Mouse (Mus musculus) Muller cell, postnatal 12 days (primary cell): ENCODE results near the gene Prkcd.
A peak's percentile ranks its signal among the peaks of the same experiment; 100 is the strongest.

ENCODE experiments used
- DNase-seq: peaks from one replicate; pipeline ENCODE4 v3.0.0-alpha.2; 2015; ENCODE audit errors: inconsistent ontology term

Prkcd gene

DNA sequence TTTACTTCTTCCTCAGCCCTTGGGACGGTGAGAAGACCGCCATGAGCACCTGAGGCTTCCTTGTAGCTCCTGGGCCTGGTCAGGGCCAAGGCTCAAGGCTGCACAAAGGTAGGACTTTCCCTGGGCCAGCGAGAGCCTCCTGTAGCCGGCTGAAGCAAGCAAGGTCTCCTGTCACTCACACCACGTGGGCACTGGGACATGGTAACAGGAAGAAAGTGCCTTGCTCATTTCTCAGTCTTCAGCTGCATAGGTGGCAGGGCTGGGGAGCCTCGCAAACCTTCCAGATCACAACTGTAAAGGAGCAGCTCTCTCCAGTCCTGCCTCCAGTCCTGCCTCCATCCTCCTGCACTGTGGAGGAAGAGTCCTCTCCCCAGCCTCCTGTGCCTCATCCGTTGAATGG lies 50.2 kb downstream of the Prkcd start:
- no peak for DNase-seq

DNA sequence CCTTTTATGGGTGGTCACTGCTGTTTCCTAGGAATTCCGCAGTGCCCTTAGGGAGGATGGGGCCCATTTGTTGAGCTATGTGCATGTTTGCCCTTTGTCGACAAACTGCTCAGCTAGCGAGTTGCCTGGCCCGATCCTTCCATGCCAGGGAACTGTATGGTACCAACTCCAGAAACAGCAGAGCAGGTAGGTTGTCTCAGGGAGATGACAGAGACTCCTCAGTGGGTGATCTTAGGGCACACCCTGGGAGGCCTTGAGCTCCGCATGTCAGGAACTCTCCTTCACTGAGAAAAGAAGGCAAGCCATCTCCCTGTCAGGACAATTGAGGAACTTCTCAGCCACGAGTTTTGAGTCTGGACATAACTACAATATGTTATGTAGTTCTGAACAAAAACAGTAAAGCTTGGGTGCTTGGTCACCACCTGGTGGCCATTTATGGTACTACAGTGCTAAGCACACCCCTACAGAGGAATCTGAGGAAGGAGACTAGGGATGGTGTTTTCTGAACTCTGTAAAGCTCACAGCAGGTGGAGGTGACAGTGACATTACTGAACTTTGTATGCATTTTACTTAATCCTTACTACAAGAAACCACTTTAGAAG lies 51.9 kb downstream of the Prkcd start:
- DNase-seq = peak; percentile 62

DNA sequence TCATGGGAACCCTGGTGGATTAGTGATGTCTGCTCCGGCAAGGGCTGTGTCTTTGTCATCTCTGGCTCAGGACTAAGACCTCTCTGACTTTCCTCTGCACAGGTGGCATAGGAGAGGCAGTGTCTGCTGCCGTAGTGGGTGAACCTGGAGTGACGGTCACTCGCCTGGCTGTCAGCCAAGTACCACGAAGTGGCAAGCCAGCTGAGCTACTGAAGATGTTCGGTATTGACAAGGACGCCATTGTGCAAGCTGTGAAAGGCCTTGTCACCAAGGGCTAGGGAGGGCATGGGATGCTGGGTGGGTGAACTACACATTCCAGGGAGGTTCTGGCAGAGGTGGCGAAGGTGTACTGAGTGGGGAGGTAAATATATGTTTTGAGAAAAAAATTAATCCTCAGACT lies 52.8 kb downstream of the Prkcd start:
- no peak for DNase-seq

- DNase-seq = no peak
Observed at GRCm38 (mm10) chr14:30572253-30572652, 53.8 kb downstream of the Prkcd start.

- peak; percentile 58 for DNase-seq
Observed at GRCm38 (mm10) chr14:30570303-30570702, 55.7 kb downstream of the Prkcd start.

- no peak for DNase-seq
Observed at GRCm38 (mm10) chr14:30568016-30568415, 58.0 kb downstream of the Prkcd start.

DNA sequence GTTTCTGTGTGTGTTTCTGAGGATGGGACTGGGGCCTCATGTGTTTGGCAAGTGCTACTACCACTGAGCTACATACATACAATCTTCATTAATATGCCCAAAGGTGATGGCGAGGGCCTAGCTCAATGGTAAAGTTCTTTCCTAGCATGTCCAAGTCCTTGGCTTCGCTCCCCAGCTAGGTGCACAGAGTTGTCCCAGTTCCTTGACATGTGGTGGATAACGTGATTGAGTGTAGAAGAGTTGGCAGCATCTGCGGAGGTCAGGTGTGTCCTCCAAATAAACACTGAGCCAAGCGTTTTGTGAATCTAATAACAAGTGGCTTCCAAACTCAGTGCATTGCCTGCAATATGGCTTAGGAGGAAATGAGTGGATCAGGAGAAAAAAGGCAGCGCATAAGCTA lies 59.7 kb downstream of the Prkcd start:
- DNase-seq = no peak

DNA sequence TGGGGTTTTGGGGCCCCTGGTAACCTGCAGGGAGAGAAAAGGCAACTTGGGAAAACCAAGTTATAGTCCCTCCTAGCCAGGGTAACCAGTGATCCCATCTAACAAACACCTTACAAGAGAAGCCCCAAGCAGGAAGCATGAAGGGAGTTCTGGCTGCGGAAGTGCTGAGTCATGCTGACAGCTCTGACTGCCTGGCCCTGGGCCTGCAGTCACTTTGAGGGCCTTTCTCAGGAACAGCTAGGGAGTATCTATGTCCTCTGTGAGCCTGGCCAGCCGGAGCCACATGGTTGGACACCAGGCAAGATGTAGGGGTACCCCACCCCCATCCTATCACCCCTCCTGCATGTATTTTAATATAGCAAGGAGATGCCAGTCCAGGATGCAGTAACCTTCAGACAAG lies 61.6 kb downstream of the Prkcd start:
- DNase-seq = peak; percentile 56

DNA sequence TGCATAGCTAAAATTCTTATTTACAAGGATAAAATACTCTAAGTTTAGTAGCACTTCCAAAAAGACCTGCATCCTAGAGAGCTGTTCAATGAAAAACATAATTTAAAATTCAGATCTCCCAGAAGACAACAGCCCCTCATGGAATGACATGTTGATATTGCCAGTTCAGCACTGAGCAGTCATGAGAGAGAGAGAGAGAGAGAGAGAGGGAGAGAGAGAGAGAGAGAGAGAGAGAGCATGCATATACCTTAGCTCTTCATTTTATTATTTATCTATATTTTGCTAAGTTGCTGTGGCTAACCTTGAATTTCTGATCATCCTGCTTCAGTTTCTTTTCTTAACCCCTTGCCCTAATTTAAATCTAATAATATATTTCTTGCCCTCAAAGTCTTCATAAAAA lies 63.7 kb downstream of the Prkcd start:
- DNase-seq = no peak

- DNase-seq = peak; percentile 77
Observed at GRCm38 (mm10) chr14:30561470-30562187, 64.4 kb downstream of the Prkcd start.

- DNase-seq = no peak
Observed at GRCm38 (mm10) chr14:30560803-30561389, 65.1 kb downstream of the Prkcd start.

- no peak for DNase-seq
Observed at GRCm38 (mm10) chr14:30559321-30559850, 66.6 kb downstream of the Prkcd start.

- no peak for DNase-seq
Observed at GRCm38 (mm10) chr14:30557730-30558129, 68.3 kb downstream of the Prkcd start.

DNA sequence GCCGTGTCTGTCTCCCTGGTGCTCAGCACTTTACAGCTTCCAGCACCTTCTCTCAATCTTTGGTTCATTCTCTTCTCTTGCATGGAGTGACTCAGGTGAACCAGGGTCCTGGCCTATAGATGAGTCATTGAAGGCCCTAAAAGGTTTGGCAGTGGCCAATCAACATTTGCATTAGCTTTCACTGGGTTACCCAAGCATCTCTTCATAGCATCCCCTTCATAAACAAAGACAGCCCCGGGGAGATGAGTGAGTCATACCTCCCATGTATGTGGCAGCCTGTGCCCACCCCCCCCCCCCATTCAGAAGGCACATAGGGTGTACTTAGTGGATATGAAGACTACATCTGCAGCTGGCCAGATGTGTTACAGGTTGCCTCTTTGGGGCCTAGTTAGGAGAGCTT lies 69.4 kb downstream of the Prkcd start:
- no peak for DNase-seq

DNA sequence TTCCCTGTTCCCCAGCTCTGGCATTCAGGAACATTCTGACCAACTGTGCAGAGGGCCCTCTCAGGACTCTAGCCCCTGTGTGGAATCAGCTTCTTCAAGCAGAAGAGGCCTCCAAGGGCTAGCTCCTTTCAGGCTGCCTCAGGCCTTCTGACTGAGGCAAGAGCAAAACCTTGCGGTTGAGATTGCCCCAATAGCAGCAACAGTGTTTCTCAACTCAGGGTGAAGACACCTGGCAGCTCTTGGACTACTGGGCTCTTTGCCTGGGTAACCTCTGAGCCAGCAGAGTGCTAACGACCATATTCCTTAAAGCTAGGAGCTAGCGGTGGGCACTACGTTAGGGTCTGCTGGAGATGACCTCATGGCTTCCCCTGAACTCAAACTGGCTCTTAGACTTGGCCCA lies 72.8 kb downstream of the Prkcd start:
- no peak for DNase-seq

DNA sequence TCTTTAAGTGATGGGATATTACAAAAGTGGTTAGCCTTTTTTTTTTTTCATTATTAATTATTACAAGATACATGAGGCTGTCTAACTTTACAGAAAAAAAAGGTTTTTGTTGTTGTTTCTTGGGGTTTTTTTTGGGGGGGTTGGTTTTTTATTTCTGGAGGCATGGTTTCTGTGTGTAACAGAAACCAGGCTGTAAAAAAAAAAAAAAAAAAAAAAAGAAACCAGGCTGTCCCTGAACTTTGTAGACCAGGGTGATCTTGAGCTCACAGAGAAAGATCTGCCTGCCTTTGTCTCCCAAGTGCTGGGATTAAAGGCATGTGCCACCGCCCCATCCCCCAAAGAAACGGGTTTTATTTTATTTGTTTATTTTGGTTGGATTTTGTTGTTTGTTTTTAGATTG lies 74.0 kb downstream of the Prkcd start:
- DNase-seq = no peak

- DNase-seq = peak; percentile 50
Observed at GRCm38 (mm10) chr14:30551509-30551908, 74.5 kb downstream of the Prkcd start.

DNA sequence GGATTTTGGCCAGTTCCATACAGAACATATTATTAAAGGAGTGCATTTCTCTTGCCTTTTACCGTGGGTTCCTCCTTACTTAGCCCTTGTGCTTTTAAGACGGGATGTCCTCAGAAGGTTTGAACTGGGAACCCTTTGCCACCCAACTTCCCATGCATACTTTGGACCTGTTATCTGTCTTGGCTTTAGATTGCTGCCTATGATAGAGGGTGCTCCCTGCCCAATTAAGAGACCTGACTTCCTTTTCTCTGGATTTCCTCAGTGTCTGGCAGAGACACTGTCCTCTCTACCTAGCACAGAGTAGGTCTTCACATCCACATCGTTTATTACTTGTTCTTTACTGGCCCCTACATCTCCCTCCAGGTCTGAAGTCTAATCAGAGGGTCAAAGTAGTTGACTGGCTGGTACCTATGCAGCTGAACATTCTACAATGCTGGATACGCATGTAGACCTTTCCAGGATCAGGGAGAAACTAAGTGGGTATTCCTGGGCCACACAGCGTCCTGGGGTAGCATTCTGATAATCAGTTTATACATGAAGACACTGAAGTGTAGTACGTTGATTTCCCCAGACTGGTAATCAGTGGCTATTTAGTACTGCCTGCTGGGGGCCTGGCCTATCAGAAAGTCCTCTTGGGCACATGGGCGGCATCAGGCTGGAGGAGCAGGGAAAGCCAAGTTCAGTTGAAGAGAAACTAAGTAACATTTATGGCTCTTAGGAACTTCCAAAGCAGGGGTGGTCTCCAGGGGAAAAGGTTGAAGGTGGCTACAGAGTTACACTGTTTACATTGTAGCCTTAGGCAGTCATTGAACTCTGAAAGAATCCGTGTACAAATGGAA lies 75.6 kb downstream of the Prkcd start:
- no peak for DNase-seq

- no peak for DNase-seq
Observed at GRCm38 (mm10) chr14:30549777-30550149, 76.2 kb downstream of the Prkcd start.

DNA sequence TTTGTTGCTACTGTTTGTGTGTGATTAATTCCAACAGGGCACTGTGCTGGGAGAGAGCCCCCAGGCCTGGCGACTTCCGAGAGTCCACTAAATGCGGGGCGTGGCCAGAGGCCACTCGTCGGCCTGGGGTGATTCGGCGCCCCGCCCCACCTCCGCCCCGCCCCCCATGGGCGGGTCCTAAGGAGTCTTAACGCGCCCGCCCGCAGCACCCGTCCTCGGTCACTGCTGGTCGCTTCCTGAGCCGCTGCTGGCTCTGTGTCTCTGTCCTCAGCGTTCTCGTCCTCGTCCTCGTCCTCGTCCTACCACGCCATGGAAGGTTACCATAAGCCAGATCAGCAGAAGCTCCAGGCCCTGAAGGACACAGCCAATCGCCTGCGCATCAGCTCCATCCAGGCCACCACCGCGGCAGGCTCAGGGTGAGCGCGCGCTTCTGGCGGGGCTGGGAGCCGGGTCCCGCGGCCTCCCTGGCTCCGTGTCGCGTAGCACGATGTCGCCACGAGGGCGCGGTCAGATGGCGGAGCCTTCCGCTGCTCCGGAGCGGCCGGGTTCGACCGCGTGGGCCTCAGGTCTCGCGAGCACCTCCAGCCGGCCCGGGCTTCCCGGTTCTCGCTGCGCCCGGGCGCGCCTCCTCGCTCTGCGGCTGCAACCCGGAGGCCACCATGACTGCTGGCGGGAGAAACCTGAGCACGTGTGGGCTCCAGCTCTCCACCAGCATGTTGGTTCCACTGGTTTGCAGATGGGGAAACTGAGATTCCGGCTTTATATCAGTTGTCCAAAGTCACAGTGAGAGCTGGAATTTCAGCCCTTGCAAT lies 76.8 kb downstream of the Prkcd start:
- peak; percentile 98 for DNase-seq

DNA sequence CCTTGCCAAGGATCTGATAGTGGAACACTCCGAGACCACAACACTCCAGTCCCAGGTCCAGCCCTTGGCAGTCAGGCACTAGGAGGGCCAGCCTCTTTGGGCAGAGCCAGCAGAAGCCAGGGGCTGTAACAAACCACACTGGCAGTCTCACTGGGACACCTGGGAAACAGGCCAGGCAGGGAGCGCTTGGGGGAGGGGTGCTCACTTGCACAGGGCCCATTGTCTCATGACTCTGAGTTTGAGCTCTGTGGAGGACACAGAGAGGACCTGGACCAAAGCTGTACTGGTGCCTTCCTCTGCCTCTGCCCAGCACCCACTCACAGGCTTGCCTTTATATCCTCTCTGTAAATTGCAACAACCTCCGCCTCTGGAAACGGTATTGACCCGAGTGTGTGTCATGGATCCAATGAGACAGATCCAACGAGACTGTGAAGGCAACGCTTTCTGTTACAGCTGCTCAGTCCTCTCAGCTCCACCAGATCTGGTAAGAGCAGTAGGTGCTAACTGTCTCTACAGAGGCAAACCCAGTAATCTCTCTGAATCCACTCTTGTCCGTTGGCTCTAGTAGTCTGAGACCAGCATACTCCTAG lies 77.8 kb downstream of the Prkcd start, which contains the start of gene Tkt:
Gene Tkt (plus strand): TSS at position 229 of the 590 bp plus-strand sequence.
- DNase-seq = peak; percentile 93
